Mouse (Mus musculus): ENCODE measurements at regions not wholly inside any gene's neighbourhood (a gene's known extent, or its start where the extent isn't known, plus 50 kb on each side); places are given as distances from the start of the nearest gene placed in this dataset.
"Not testable (repeated sequence)": the region's sequence is repeated elsewhere in the genome, so short reads cannot be mapped to it uniquely, and the experiment has no call there.

DNA sequence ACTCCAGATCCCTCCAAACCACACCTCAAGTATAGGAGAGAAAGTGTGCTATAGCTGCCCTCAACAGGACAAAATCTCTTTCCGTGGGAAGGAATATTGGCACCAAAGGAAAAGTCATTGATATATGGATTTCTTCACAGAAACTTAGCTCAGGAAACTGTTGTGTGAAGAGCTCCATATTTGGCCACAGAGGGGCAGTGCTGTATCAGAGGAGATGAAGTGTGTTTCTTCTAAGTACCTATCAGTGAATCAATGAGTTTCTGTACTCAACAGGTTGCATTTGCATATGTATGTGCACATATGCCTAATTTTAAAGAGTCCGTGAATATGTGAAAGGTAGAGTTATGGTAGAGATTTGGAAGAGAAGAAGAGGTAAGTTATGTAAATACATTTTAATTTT, 493.3 kb downstream of the Dad1 start:
- H3K4me3 ChIP-seq (replicated peaks in 1 of 3; ENCODE audit: low read depth in 2 of 3, low read length in 2 of 3, poor library complexity in 1 of 3); H3K27ac ChIP-seq (ENCODE audit: insufficient read depth, low read depth); H3K36me3 ChIP-seq (replicated peaks in 1 of 2; ENCODE audit: control insufficient read depth in 1 of 2, insufficient read depth in 1 of 2, low read length in 1 of 2); H3K4me1 ChIP-seq (ENCODE audit: control insufficient read depth in 1 of 2, insufficient read depth in 2 of 2); H3K9ac ChIP-seq (ENCODE audit: insufficient read depth, low read depth); H3K79me2 ChIP-seq (replicated peaks; ENCODE audit: control insufficient read depth, extremely low read depth, insufficient read depth, poor library complexity, severe bottlenecking); H3K9me3 ChIP-seq (replicated peaks; ENCODE audit: low read length); DNase-seq (ENCODE audit: extremely low read depth); dilution Hi-C loops (cut with MboI; ENCODE audit: extremely low pct_ligation_motif_present, extremely low pct_unique_long_range_greater_than_20kb, low sequenced_read_pairs); H3K4me2 ChIP-seq (ENCODE audit: insufficient read depth, low read depth, poor library complexity, severe bottlenecking); in situ Hi-C loops (cut with MboI; ENCODE audit: low pct_ligation_motif_present, low pct_unique_long_range_greater_than_20kb, low sequenced_read_pairs); H3K27me3 ChIP-seq (replicated peaks): not testable (repeated sequence)
- 0 out of 4 replicates have a peak, but pooled peaks of 1 of the 2 experiments have one; percentile 10 for TF ChIP-seq CTCF (conservative IDR thresholded peaks at IDR 0.05 in 1 of 2, IDR thresholded peaks at IDR 0.05 in 1 of 2; ENCODE audit: low read depth in 2 of 2, low read length in 2 of 2)

DNA sequence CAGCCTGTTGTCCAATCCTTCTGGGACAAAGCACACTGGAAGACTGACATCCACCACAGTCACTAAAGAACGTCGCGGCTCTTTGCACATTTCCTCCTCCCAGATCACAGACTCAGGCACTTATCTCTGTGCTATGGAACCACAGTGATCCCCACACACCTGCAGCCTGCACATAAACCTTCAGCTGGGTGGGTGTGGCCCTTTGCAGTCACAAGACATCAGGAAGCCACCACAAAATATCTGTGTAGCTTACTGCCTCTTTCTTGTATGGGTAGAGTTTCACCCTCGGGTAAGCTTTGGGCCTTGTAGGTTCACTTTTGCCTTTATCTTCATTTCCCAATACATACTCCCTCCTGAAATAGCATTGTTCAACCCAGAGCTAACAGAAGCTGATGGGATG, 496.1 kb downstream of the Dad1 start:
- H3K27ac ChIP-seq (ENCODE audit: insufficient read depth, low read depth); H3K4me2 ChIP-seq (ENCODE audit: insufficient read depth, low read depth, poor library complexity, severe bottlenecking); dilution Hi-C loops (cut with MboI; ENCODE audit: extremely low pct_ligation_motif_present, extremely low pct_unique_long_range_greater_than_20kb, low sequenced_read_pairs): not testable (repeated sequence)

DNA sequence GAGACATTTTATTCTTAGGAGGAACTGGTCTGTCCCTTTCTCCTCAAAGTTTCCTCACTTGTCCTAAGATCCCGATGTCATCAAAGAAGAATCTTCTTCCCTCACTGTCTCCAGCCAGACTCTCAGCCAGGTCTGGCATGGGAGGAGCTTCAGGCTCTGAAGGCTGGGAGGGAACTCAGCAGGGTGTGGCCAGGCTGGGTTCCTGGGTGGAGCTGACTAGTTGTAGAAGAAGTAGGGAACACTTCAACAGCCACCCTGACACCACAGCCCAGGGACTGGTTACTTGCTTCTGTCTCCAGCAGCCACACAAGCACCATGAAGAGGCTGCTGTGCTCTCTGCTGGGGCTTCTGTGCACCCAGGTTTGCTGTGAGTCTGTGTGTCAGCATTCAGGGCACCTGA, 496.8 kb downstream of the Dad1 start:
- in situ Hi-C loops (cut with MboI; ENCODE audit: low pct_ligation_motif_present, low pct_unique_long_range_greater_than_20kb, low sequenced_read_pairs); H3K27ac ChIP-seq (ENCODE audit: insufficient read depth, low read depth); H3K9ac ChIP-seq (ENCODE audit: insufficient read depth, low read depth); H3K4me1 ChIP-seq (ENCODE audit: control insufficient read depth in 1 of 2, insufficient read depth in 2 of 2); DNase-seq (ENCODE audit: extremely low read depth); H3K4me2 ChIP-seq (ENCODE audit: insufficient read depth, low read depth, poor library complexity, severe bottlenecking); H3K4me3 ChIP-seq (replicated peaks in 1 of 3; ENCODE audit: low read depth in 2 of 3, low read length in 2 of 3, poor library complexity in 1 of 3); H3K36me3 ChIP-seq (replicated peaks in 1 of 2; ENCODE audit: control insufficient read depth in 1 of 2, insufficient read depth in 1 of 2, low read length in 1 of 2); dilution Hi-C loops (cut with MboI; ENCODE audit: extremely low pct_ligation_motif_present, extremely low pct_unique_long_range_greater_than_20kb, low sequenced_read_pairs); H3K9me3 ChIP-seq (replicated peaks; ENCODE audit: low read length); H3K27me3 ChIP-seq (replicated peaks); H3K79me2 ChIP-seq (replicated peaks; ENCODE audit: control insufficient read depth, extremely low read depth, insufficient read depth, poor library complexity, severe bottlenecking): not testable (repeated sequence)

More for the DNA sequence above, 496.1 kb downstream of the Dad1 start:
- in situ Hi-C loops (cut with MboI; ENCODE audit: low pct_ligation_motif_present, low pct_unique_long_range_greater_than_20kb, low sequenced_read_pairs); H3K4me3 ChIP-seq (replicated peaks in 1 of 3; ENCODE audit: low read depth in 2 of 3, low read length in 2 of 3, poor library complexity in 1 of 3); H3K9ac ChIP-seq (ENCODE audit: insufficient read depth, low read depth); H3K27me3 ChIP-seq (replicated peaks); H3K36me3 ChIP-seq (replicated peaks in 1 of 2; ENCODE audit: control insufficient read depth in 1 of 2, insufficient read depth in 1 of 2, low read length in 1 of 2); DNase-seq (ENCODE audit: extremely low read depth); H3K9me3 ChIP-seq (replicated peaks; ENCODE audit: low read length); H3K79me2 ChIP-seq (replicated peaks; ENCODE audit: control insufficient read depth, extremely low read depth, insufficient read depth, poor library complexity, severe bottlenecking); H3K4me1 ChIP-seq (ENCODE audit: control insufficient read depth in 1 of 2, insufficient read depth in 2 of 2): not testable (repeated sequence)

DNA sequence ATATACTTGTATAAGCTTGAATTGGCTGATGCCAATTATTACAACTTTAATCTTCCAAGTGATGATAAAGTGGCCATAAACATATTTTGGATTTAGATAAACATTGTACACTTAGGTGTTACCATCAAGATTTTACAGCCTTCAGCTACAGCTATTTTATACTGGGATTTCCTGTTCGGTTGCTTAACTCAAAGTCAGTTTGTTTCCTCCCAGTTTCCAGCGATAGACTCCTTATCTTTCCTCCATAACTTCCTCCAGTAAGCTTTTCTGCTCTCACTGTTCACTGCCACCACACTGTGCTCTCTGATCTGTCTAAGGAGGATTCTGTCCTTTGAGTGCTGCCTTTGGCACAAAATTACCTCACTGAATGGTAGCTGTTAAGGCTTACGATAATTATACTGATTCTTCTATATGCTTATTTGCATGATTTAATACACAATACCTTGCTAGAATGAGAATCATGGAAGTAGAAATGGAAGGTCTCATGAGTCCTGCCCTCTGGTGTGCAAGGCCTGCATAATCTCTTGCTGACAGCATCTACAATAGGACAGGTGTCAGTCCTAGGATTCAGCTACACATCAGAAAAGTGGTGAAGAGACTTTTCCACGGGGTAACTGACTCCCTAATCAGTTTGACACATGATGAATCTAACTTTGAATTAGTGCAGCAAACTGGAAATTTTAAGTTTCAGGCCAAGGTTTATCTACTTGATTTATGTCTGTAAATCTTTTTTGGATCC, 503.0 kb downstream of the Dad1 start:
- no peak for TF ChIP-seq USF1 (IDR thresholded peaks at IDR 0.05; ENCODE audit: low read depth, low read length)
- no peak for TF ChIP-seq MYC (IDR thresholded peaks at IDR 0.05; ENCODE audit: low read depth, low read length)
- TF ChIP-seq JUN (IDR thresholded peaks at IDR 0.05; ENCODE audit: insufficient read depth, low read depth, low read length), result no peak
- TF ChIP-seq SIN3A (IDR thresholded peaks at IDR 0.05; ENCODE audit: low read length), result no peak
- no peak for TF ChIP-seq ELF1 (IDR thresholded peaks at IDR 0.05; ENCODE audit: low read depth, low read length)
- no peak for TF ChIP-seq MXI1 (IDR thresholded peaks at IDR 0.05; ENCODE audit: low read depth, low read length)
- no peak for TF ChIP-seq GABPA (IDR thresholded peaks at IDR 0.05; ENCODE audit: insufficient replicate concordance, low read depth, low read length)
- no peak for TF ChIP-seq USF2 (conservative IDR thresholded peaks at IDR 0.05; ENCODE audit: low read depth, low read length)
- no peak for TF ChIP-seq ZC3H11A (IDR thresholded peaks at IDR 0.05; ENCODE audit: low read depth, low read length)
- TF ChIP-seq ZNF384 (IDR thresholded peaks at IDR 0.05; ENCODE audit: low read depth, low read length), result no peak
- no peak for TF ChIP-seq PAX5 (IDR thresholded peaks at IDR 0.05; ENCODE audit: low read length)
- TF ChIP-seq IRF4 (IDR thresholded peaks at IDR 0.05; ENCODE audit: low read depth, low read length), result no peak
- no peak for TF ChIP-seq UBTF (IDR thresholded peaks at IDR 0.05; ENCODE audit: low read depth, low read length)
- no peak for TF ChIP-seq SMC3 (IDR thresholded peaks at IDR 0.05; ENCODE audit: low read depth, low read length)
- no peak for TF ChIP-seq E2F4 (IDR thresholded peaks at IDR 0.05; ENCODE audit: insufficient replicate concordance, low read depth, low read length)
- H3K9ac ChIP-seq (ENCODE audit: insufficient read depth, low read depth), result no peak overlapping the region
- in situ Hi-C loops (cut with MboI; ENCODE audit: low pct_ligation_motif_present, low pct_unique_long_range_greater_than_20kb, low sequenced_read_pairs), result no loop called here
- no peak overlapping the region for H3K27ac ChIP-seq (ENCODE audit: insufficient read depth, low read depth)
- H3K27me3 ChIP-seq (replicated peaks), result no peaks in the 10 kb centered on the region
- H3K4me2 ChIP-seq (ENCODE audit: insufficient read depth, low read depth, poor library complexity, severe bottlenecking), result no peak overlapping the region
- no peaks in the 10 kb centered on the region for H3K79me2 ChIP-seq (replicated peaks; ENCODE audit: control insufficient read depth, extremely low read depth, insufficient read depth, poor library complexity, severe bottlenecking)
- no peaks in the 10 kb centered on the region for H3K4me1 ChIP-seq (ENCODE audit: control insufficient read depth in 1 of 2, insufficient read depth in 2 of 2)
- DNase-seq (ENCODE audit: extremely low read depth), result no peak
- no peaks in the 10 kb centered on the region for H3K9me3 ChIP-seq (replicated peaks; ENCODE audit: low read length)
- H3K4me3 ChIP-seq (replicated peaks in 1 of 3; ENCODE audit: low read depth in 2 of 3, low read length in 2 of 3, poor library complexity in 1 of 3), result no peak overlapping the region
- H3K36me3 ChIP-seq (replicated peaks in 1 of 2; ENCODE audit: control insufficient read depth in 1 of 2, insufficient read depth in 1 of 2, low read length in 1 of 2), result no peaks in the 10 kb centered on the region
- dilution Hi-C loops (cut with MboI; ENCODE audit: extremely low pct_ligation_motif_present, extremely low pct_unique_long_range_greater_than_20kb, low sequenced_read_pairs), result no loop called here
